Mouse (Mus musculus) limb, embryonic 14.5 days (tissue): ENCODE results near the gene Spag9. TPM values are rescaled to one million over a fixed set of nuclear protein-coding genes. Genes with fewer than 3 reads are reported as not detected.

Experiments
- ATAC-seq: fragments of 200-750 bp; cut with Nextera tagmentation; 2 replicates; pipeline ENCODE4 v1.8.0; 2017; ENCODE audit warnings: low read depth, moderate number of reproducible peaks, moderate TSS enrichment; ENCODE audit not compliant: low FRiP score
- DNase-seq: peaks from one replicate; pipeline ENCODE4 v3.0.0-alpha.2; 2015; ENCODE audit warnings: low spot score
- H3K27ac ChIP-seq: fragments of 300-500 bp; sonication (generic); replicated peaks from 2 replicates; pipeline ENCODE4 v1.5.1; 2014; ENCODE audit warnings: low read depth, mild to moderate bottlenecking, low read length, moderate library complexity, mixed read lengths
- H3K27me3 ChIP-seq: fragments of 300-500 bp; sonication (generic); 2 replicates; pipeline ENCODE4 v1.6.1; 2014; ENCODE audit warnings: low read length, mixed read lengths; ENCODE audit not compliant: control insufficient read depth, insufficient read depth
- H3K36me3 ChIP-seq: fragments of 300-500 bp; sonication (generic); 2 replicates; pipeline ENCODE4 v1.6.1; 2014; ENCODE audit warnings: mild to moderate bottlenecking, low read length, moderate library complexity, mixed read lengths; ENCODE audit not compliant: control insufficient read depth, insufficient read depth
- H3K4me1 ChIP-seq: fragments of 300-500 bp; sonication (generic); 2 replicates; pipeline ENCODE4 v1.6.1; 2014; ENCODE audit warnings: antibody characterized with exemption, low read length, mixed read lengths; ENCODE audit not compliant: control insufficient read depth, insufficient read depth
- H3K4me2 ChIP-seq: fragments of 300-500 bp; sonication (generic); replicated peaks from 2 replicates; pipeline ENCODE4 v1.6.1; 2014; ENCODE audit warnings: low read depth, mild to moderate bottlenecking, low read length, moderate library complexity; ENCODE audit not compliant: severe bottlenecking
- H3K4me3 ChIP-seq: fragments of 300-500 bp; sonication (generic); replicated peaks from 2 replicates; pipeline ENCODE4 v1.5.1; 2014; ENCODE audit warnings: low read length
- H3K9ac ChIP-seq: fragments of 300-500 bp; sonication (generic); 2 replicates; pipeline ENCODE4 v1.6.1; 2014; ENCODE audit warnings: mild to moderate bottlenecking, low read depth, low read length, moderate library complexity; ENCODE audit not compliant: severe bottlenecking
- H3K9me3 ChIP-seq: fragments of 300-500 bp; sonication (generic); 2 replicates; pipeline ENCODE4 v1.6.1; 2016; ENCODE audit warnings: low read length; ENCODE audit not compliant: control insufficient read depth
- POLR2A ChIP-seq: fragments of 200-500 bp; IDR thresholded peaks from 2 replicates; pipeline ENCODE4 v1.8.0; 2012; ENCODE audit warnings: inconsistent platforms, mild to moderate bottlenecking, moderate library complexity, borderline replicate concordance; ENCODE audit not compliant: insufficient read depth, insufficient read length; ENCODE audit errors: extremely low read depth
- whole genome bisulfite sequencing: fragments of 180-500 bp; shearing (Covaris S2); extraction: QIAGEN DNeasy Blood & Tissue Kit; methylation state at CpG from one replicate; pipeline ENCODE4 v1.1.7; 2014; 5-methylcytosine and 5-hydroxymethylcytosine counted together
- polyA plus RNA-seq, 2 experiments: library from polyadenylated mRNA; depleted of rRNA in 1 of 2; stranded (reverse) in 1 of 2; unstranded in 1 of 2; fragments of >200 nt; fragmentation: Nextera tagmentation in 1 of 2; extraction: Ambion mirVana in 1 of 2; gene quantifications; 2 replicates each; pipeline versions ENCODE4 v1.2.1 to v1.2.3; 2012 to 2014

Spag9 gene
- polyA plus RNA-seq, 2 experiments: 56.3 to 64.6 TPM

DNA sequence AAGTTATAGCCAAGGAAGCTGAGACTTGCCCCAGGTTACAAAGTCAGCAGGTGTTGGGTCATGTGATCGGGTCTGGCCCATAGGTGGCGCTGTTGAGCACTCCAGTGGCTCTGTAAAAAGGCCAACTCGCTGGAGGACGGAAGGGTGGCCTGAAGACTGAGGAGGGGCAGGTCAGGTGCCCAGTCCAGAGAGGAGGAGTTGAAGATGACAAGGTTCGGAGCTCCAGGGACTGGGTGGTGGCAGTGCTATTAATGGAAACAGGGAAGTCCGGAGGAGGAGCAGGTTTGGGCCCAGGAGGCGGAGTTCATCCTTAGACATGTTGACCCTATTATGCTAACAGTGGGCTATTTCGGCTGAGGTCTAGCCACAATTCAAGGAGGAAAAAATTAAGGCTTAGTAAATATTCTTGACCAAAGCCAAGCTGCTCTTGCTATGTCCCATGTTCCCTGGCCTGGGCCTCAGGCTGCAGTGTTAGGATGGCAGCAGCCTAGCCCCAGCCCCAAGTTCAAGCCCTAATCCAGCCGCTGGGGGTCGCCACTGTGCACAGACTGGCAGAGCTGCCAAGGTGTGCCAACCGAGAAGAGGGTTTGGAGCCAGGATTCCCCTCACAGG is 137.6 kb downstream of the Spag9 start:
- Histone ChIP-seq H3K4me3 (no peak overlapping the region), H3K9me3 (no peaks in the 10 kb centered on the region), H3K4me2 (no peak overlapping the region), H3K36me3 (0 out of 2 replicates have a peak, but pooled peaks cover 3% of the 10 kb centered on the region), H3K27ac (no peak overlapping the region), H3K4me1 (peaks cover 42% of the 10 kb centered on the region), H3K27me3 (no peaks in the 10 kb centered on the region), H3K9ac (no peak overlapping the region)
- DNase-seq (peak; percentile 68), ATAC-seq (peak; percentile 42; the same call in 1 of the 2 replicates)
- no peak for TF ChIP-seq POLR2A
- 20% methylated on average over 11 of the region's 11 CpGs for WGBS

DNA sequence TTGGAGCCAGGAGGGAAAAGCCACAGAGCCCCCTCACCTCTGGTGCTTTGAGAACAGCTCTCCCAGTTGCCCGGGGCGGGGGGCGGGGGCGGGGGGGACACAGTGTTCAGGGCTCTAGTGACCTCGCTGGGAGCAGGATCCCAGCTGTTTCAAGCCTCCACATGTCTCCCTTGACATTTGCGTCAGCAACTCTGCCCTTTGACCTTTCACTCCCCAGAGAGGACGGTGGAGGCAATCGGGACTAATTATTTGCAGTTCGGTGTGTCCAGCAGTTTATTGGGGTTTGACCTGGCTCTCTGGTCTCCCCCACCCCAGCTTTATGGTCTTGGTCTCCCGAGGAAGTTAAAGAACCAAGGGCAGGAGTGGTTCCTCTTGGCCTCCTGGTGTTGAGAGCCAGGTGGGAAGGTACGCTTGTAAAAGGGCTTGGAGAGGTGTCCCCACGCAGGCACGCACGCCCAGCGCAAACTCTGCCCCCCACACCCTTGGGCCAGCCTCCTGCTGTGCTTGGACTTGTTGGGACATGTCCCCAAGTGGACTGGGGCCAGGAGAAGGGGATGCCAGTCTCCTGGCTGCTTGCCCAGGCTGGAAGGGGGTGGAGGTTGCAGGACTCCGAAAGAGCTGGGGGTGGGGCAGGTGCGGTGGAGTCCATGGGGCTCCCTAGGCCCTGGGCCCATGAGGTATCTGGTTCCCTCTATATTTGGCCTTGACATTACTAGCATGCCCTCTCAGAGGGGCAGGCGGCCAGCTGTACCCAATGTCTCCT is 138.4 kb downstream of the Spag9 start:
- Histone ChIP-seq H3K9me3 (no peaks in the 10 kb centered on the region), H3K36me3 (0 out of 2 replicates have a peak, but pooled peaks cover 2% of the 10 kb centered on the region), H3K4me1 (peaks cover 48% of the 10 kb centered on the region), H3K4me2 (no peak overlapping the region), H3K27me3 (no peaks in the 10 kb centered on the region), H3K9ac (no peak overlapping the region), H3K4me3 (no peak overlapping the region), H3K27ac (no peak overlapping the region)
- ATAC-seq: peak; percentile 10; the same call in 1 of the 2 replicates
- peak; percentile 36 for DNase-seq
- WGBS: 24% methylated on average over 13 of the region's 18 CpGs
- TF ChIP-seq POLR2A: no peak

DNA sequence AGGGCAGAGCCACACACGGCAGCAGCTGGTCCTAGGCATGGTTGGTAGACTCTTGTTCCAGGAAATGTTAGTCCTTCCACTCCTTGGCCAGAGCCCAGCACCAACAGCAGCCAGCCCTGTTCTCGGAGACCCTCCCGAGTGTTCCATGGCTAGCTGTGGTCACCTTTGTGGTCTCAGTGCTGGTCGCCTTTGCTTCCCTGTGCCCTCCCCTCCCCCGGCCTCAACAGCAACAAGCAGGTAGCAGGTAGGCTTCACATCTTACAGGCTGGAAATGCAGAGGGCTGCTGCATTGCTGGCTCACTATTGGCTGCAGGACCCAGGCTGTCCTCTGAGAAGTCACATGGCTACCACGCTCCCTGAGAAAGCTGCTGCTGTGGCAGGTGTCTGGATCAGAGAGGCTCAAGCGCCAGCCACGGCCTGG is 139.7 kb downstream of the Spag9 start:
- Histone ChIP-seq H3K9ac (no peak overlapping the region), H3K27me3 (no peaks in the 10 kb centered on the region), H3K9me3 (no peaks in the 10 kb centered on the region), H3K27ac (no peak overlapping the region), H3K4me3 (no peak overlapping the region), H3K4me2 (no peak overlapping the region), H3K4me1 (peaks cover 45% of the 10 kb centered on the region), H3K36me3 (no peaks in the 10 kb centered on the region)
- no peak for TF ChIP-seq POLR2A
- DNase-seq (no peak), ATAC-seq (no peak)
- 64% methylated on average over 8 of the region's 8 CpGs for WGBS

DNA sequence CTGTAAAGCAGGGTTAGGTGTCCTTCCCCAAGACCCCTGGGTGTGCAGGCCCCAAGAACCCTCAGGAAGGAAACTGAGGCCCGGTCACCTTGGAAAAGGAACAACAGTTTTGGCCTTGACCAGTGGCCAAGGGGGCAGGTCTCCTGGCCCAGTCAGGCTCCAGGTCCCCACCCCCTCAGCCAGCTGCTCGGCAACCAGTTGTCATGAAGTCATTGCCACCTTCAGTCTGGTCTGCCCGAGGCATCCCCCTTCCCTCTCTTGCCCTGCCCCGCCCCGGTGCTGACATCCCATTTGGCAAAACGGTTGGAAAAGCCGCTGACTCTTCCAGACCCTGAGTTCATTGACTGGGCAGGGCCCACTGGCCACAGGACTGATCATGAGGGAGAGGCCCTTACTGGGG is 140.8 kb downstream of the Spag9 start:
- TF ChIP-seq POLR2A: no peak
- Histone ChIP-seq H3K4me3 (no peak overlapping the region), H3K4me1 (peaks cover 45% of the 10 kb centered on the region), H3K36me3 (no peaks in the 10 kb centered on the region), H3K27ac (no peak overlapping the region), H3K9ac (no peak overlapping the region), H3K27me3 (no peaks in the 10 kb centered on the region), H3K9me3 (no peaks in the 10 kb centered on the region), H3K4me2 (no peak overlapping the region)
- ATAC-seq (no peak), DNase-seq (no peak)
- 55% methylated on average over 7 of the region's 7 CpGs for WGBS

DNA sequence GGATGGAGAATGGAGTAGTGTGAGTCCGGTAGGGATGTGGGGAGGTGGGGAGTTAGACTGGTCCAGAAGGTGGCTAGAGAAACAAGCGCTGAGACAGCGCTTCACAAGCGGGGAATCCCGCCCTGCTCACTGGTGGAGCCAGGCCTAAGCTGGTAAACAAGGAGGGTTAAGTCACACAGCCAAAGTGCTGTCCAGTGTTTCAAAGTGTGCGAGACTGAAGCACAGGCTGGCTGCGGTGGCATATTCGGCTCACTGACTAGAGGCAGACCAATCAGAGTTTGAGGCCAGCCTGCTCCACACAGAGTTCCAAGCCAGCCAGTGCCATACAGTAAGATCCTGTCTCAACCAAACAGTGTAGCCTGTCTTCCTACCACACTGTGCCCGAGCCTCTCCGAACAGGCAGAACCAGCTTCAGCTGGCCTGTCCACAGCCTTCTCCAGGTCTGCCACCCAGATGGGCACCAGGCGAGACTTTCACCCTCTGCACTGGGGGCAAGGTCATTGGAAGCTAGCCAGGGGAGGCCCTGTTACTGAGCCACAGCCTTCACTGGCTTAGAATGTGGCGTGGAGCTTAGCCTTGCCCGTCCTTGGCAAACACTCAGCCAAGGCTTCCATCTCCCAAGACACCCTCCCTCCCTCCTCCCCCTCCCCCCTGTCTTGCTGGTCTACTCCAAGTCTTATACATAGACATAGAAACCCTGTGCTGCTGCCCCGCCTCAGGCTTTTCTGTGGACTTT is 141.6 kb downstream of the Spag9 start:
- no peak overlapping the region for H3K4me2 ChIP-seq
- H3K9ac ChIP-seq: no peak overlapping the region
- ATAC-seq: no peak
- peaks cover 45% of the 10 kb centered on the region for H3K4me1 ChIP-seq
- DNase-seq: no peak
- WGBS: 76% methylated on average over 14 of the region's 14 CpGs
- no peak overlapping the region for H3K4me3 ChIP-seq
- H3K36me3 ChIP-seq: no peaks in the 10 kb centered on the region
- no peaks in the 10 kb centered on the region for H3K27me3 ChIP-seq
- no peak for TF ChIP-seq POLR2A
- H3K9me3 ChIP-seq: no peaks in the 10 kb centered on the region
- H3K27ac ChIP-seq: 0 out of 2 replicates have a peak overlapping the region, but pooled peaks have one; percentile 26
